Mouse (Mus musculus): Measurements from ENCODE around the gene Gm36864. TPM values are rescaled to one million over a fixed set of nuclear protein-coding genes. Genes with fewer than 3 reads are reported as not detected.

The Gm36864 gene
- polyA plus RNA-seq, 1 experiment: not detected

DNA sequence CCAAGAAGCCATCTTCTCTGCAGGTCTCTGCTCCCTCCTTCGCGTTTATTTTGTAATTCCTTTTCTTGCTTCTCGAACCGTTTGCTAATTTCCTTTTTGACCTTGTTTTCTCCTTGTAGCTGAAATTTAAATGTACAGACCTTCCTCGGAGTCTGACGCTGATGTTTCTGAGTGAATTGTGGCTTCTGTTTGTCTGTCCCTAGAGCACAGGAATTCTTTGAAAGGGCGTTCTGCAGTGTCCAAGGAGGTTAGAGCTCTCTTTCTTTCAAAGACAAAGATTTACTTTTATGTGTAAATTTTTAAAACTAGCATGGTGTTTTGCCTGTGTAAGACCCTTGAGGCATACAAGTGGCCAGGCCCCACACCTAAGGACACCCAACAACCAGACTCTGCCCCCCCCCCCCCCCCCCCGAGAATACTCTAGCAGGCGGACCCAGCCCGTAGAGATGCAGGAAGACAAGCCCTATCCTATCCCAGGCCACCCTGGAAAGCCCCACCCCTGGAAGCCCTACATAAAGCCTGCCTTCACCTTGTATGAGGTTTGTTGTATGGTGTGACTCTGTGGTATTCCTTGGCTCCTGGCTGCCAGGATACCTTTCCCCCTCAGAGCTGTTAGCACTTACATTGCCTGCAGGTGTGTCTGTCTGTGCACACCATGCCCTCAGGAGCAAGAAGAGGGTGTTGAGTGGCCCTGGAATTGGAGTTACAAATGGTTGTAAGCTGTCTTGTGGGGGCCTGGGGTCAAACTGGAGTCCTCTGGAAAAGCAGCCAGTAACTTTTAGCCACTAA, 40.7 kb downstream of the Gm36864 start:
- TF ChIP-seq POLR2A (IDR thresholded peaks at IDR 0.05; ENCODE audit: borderline replicate concordance, insufficient read depth, low read length): no peak
- H3K4me3 ChIP-seq (replicated peaks; ENCODE audit: insufficient read depth, low read depth, low read length): no peak overlapping the region
- H3K27ac ChIP-seq (ENCODE audit: insufficient read depth, low read length): no peak overlapping the region
- no peaks in the 10 kb centered on the region for H3K4me1 ChIP-seq (ENCODE audit: control insufficient read depth, insufficient read depth, low read length)
- WGBS: 71% methylated on average over 10 of the region's 10 CpGs
- H3K27me3 ChIP-seq (ENCODE audit: control insufficient read depth, insufficient read depth, low read length): no peaks in the 10 kb centered on the region
- no peak for DNase-seq

- WGBS: 45% methylated on average over 2 of the region's 2 CpGs
- Histone ChIP-seq H3K27ac (ENCODE audit: insufficient read depth, low read length) (no peak overlapping the region), H3K4me3 (replicated peaks; ENCODE audit: insufficient read depth, low read depth, low read length) (no peak overlapping the region), H3K27me3 (ENCODE audit: control insufficient read depth, insufficient read depth, low read length) (no peaks in the 10 kb centered on the region), H3K4me1 (ENCODE audit: control insufficient read depth, insufficient read depth, low read length) (no peaks in the 10 kb centered on the region)
- peak; percentile 64 to 74 for DNase-seq
- TF ChIP-seq POLR2A (IDR thresholded peaks at IDR 0.05; ENCODE audit: borderline replicate concordance, insufficient read depth, low read length): no peak
- peak; percentile 83 for TF ChIP-seq CTCF (IDR thresholded peaks at IDR 0.05; ENCODE audit: borderline replicate concordance, insufficient read depth, low read depth, low read length)
Observed at GRCm38 (mm10) chr7:44277250-44277622, 41.3 kb downstream of the Gm36864 start.

- H3K27ac ChIP-seq (ENCODE audit: insufficient read depth, low read length): no peak overlapping the region
- no peak for DNase-seq
Observed at GRCm38 (mm10) chr7:44280959-44281358, 45.0 kb downstream of the Gm36864 start.

GRCm38 (mm10) chr7:44281586-44281985, 45.6 kb downstream of the Gm36864 start:
- Histone ChIP-seq H3K27ac (ENCODE audit: insufficient read depth, low read length) (no peak overlapping the region), H3K4me3 (replicated peaks; ENCODE audit: insufficient read depth, low read depth, low read length) (no peak overlapping the region), H3K4me1 (ENCODE audit: control insufficient read depth, insufficient read depth, low read length) (no peaks in the 10 kb centered on the region), H3K27me3 (ENCODE audit: control insufficient read depth, insufficient read depth, low read length) (no peaks in the 10 kb centered on the region)
- DNase-seq: no peak
- 42% methylated on average over 7 of the region's 7 CpGs for WGBS
- no peak for TF ChIP-seq POLR2A (IDR thresholded peaks at IDR 0.05; ENCODE audit: borderline replicate concordance, insufficient read depth, low read length)
- no peak for TF ChIP-seq CTCF (IDR thresholded peaks at IDR 0.05; ENCODE audit: borderline replicate concordance, insufficient read depth, low read depth, low read length)

More at GRCm38 (mm10) chr7:44280959-44281358, 45.0 kb downstream of the Gm36864 start:
- Histone ChIP-seq H3K4me1 (ENCODE audit: control insufficient read depth, insufficient read depth, low read length) (no peaks in the 10 kb centered on the region), H3K4me3 (replicated peaks; ENCODE audit: insufficient read depth, low read depth, low read length) (no peak overlapping the region), H3K27me3 (ENCODE audit: control insufficient read depth, insufficient read depth, low read length) (no peaks in the 10 kb centered on the region)
- TF ChIP-seq CTCF (IDR thresholded peaks at IDR 0.05; ENCODE audit: borderline replicate concordance, insufficient read depth, low read depth, low read length) (no peak), POLR2A (IDR thresholded peaks at IDR 0.05; ENCODE audit: borderline replicate concordance, insufficient read depth, low read length) (no peak)
- WGBS: 65% methylated on average over 1 of the region's 1 CpGs

- H3K27ac ChIP-seq (ENCODE audit: insufficient read depth, low read length): no peak overlapping the region
- TF ChIP-seq POLR2A (IDR thresholded peaks at IDR 0.05; ENCODE audit: borderline replicate concordance, insufficient read depth, low read length): no peak
- no peaks in the 10 kb centered on the region for H3K27me3 ChIP-seq (ENCODE audit: control insufficient read depth, insufficient read depth, low read length)
- no peak for DNase-seq
- H3K4me3 ChIP-seq (replicated peaks; ENCODE audit: insufficient read depth, low read depth, low read length): no peak overlapping the region
- no peaks in the 10 kb centered on the region for H3K4me1 ChIP-seq (ENCODE audit: control insufficient read depth, insufficient read depth, low read length)
- WGBS: 80% methylated on average over 7 of the region's 7 CpGs
Observed at GRCm38 (mm10) chr7:44287760-44288159, 51.8 kb downstream of the Gm36864 start.

DNA sequence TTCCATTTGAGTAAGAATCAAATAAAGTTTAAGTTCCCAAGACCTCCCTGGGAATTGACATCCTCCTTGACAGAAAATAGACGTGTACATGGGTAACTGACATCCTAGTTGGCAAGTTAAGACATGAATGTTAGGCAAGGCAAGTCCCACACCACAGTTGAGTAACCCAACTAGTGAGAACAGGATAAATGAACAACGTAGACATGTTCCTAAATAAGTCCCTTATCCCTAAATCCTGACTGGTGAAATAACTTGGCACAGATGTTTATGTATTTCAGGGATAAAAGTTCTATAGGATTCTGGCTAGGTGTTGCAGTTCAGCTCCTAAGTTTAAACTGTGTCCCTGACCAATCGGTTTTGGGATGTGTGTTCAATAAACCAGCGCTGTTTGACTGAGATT, 55.0 kb downstream of the Gm36864 start:
- WGBS: 76% methylated on average over 4 of the region's 4 CpGs

DNA sequence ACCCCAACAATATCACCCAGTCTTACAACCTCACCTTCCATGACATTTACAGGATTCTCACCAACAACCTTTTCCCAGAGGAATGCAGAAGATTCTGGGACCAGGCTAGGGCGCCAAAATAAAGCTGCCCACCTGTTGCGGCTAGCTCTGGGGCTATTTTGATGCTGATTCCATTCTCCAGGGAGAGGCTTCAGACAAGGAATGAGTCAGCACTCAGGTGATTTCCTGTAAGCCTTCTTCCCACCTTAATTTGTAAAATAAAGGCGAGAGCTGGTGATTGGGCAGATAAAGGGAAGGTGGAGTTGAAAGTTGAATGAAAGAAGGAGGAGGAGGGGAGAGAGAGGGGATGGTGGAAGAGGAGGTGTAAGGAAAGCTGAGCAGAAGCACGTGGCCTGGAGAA, 55.4 kb downstream of the Gm36864 start:
- Histone ChIP-seq H3K27ac (ENCODE audit: insufficient read depth, low read length) (no peak overlapping the region), H3K4me3 (replicated peaks; ENCODE audit: insufficient read depth, low read depth, low read length) (no peak overlapping the region), H3K27me3 (ENCODE audit: control insufficient read depth, insufficient read depth, low read length) (no peaks in the 10 kb centered on the region), H3K4me1 (ENCODE audit: control insufficient read depth, insufficient read depth, low read length) (no peaks in the 10 kb centered on the region)
- 47% methylated on average over 4 of the region's 4 CpGs for WGBS
- no peak for DNase-seq
- TF ChIP-seq CTCF (IDR thresholded peaks at IDR 0.05; ENCODE audit: borderline replicate concordance, insufficient read depth, low read depth, low read length): no peak
- no peak for TF ChIP-seq POLR2A (IDR thresholded peaks at IDR 0.05; ENCODE audit: borderline replicate concordance, insufficient read depth, low read length)

More for the DNA sequence above, 55.0 kb downstream of the Gm36864 start:
- H3K27me3 ChIP-seq (ENCODE audit: control insufficient read depth, insufficient read depth, low read length): no peaks in the 10 kb centered on the region
- TF ChIP-seq CTCF (IDR thresholded peaks at IDR 0.05; ENCODE audit: borderline replicate concordance, insufficient read depth, low read depth, low read length): no peak
- TF ChIP-seq POLR2A (IDR thresholded peaks at IDR 0.05; ENCODE audit: borderline replicate concordance, insufficient read depth, low read length): no peak
- no peak overlapping the region for H3K27ac ChIP-seq (ENCODE audit: insufficient read depth, low read length)
- no peak for DNase-seq
- H3K4me3 ChIP-seq (replicated peaks; ENCODE audit: insufficient read depth, low read depth, low read length): no peak overlapping the region
- H3K4me1 ChIP-seq (ENCODE audit: control insufficient read depth, insufficient read depth, low read length): no peaks in the 10 kb centered on the region

Other genes starting within 250 kb of the Gm36864 start
- gene Klk1b11, start 240.3 kb upstream of the Gm36864 start, polyA plus RNA-seq (2012; rRNA removed): not detected in 2 replicates
- not detected in 2 replicates for gene Klk1b26, start 224.0 kb upstream of the Gm36864 start, polyA plus RNA-seq (2012; rRNA removed)
- 0.38 and 0.51 TPM in 2 replicates for gene Klk1b27, start 183.9 kb upstream of the Gm36864 start, polyA plus RNA-seq (2012; rRNA removed)
- gene Klk1b21, start 133.8 kb upstream of the Gm36864 start, polyA plus RNA-seq (2012; rRNA removed): not detected in 2 replicates
- gene Klk1b22, start 123.5 kb upstream of the Gm36864 start, polyA plus RNA-seq (2012; rRNA removed): not detected in 2 replicates
- gene Klk1b16, start 99.4 kb upstream of the Gm36864 start, polyA plus RNA-seq (2012; rRNA removed): not detected in 2 replicates
- gene Klk1b24, start 47.9 kb upstream of the Gm36864 start, polyA plus RNA-seq (2012; rRNA removed): 0.29 and 0.38 TPM in 2 replicates
- gene Klk1b3, start 38.0 kb upstream of the Gm36864 start, polyA plus RNA-seq (2012; rRNA removed): not detected in 2 replicates
- not detected in 2 replicates for gene Klk1b4, start 28.7 kb upstream of the Gm36864 start, polyA plus RNA-seq (2012; rRNA removed)
- not detected in 2 replicates for gene Klk1b5, start 20.2 kb upstream of the Gm36864 start, polyA plus RNA-seq (2012; rRNA removed)
- 0.20 and 0.36 TPM in 2 replicates for gene Klk1, start 10.8 kb upstream of the Gm36864 start, polyA plus RNA-seq (2012; rRNA removed)
- gene 1700028J19Rik, start 10.5 kb downstream of the Gm36864 start, polyA plus RNA-seq (2012; rRNA removed): 2.2 and 2.9 TPM in 2 replicates
- 98.8 and 111 TPM in 2 replicates for gene 2410002F23Rik, start 10.5 kb downstream of the Gm36864 start, polyA plus RNA-seq (2012; rRNA removed)
- not detected in 2 replicates for gene Acp4, start 21.2 kb downstream of the Gm36864 start, polyA plus RNA-seq (2012; rRNA removed)
- not detected in 2 replicates for gene Gm15517, start 25.3 kb downstream of the Gm36864 start, polyA plus RNA-seq (2012; rRNA removed)
- 2.4 and 3.0 TPM in 2 replicates for gene Clec11a, start 70.7 kb downstream of the Gm36864 start, polyA plus RNA-seq (2012; rRNA removed)
- gene Shank1, start 74.1 kb downstream of the Gm36864 start, polyA plus RNA-seq (2012; rRNA removed): 51.4 and 60.7 TPM in 2 replicates
- 125 and 130 TPM in 2 replicates for gene Syt3, start 147.9 kb downstream of the Gm36864 start, polyA plus RNA-seq (2012; rRNA removed)
- 3.1 and 3.8 TPM in 2 replicates for gene 1700008O03Rik, start 149.6 kb downstream of the Gm36864 start, polyA plus RNA-seq (2012; rRNA removed)
- gene Lrrc4b, start 192.8 kb downstream of the Gm36864 start, polyA plus RNA-seq (2012; rRNA removed): 190 and 214 TPM in 2 replicates
- 9.3 and 10.2 TPM in 2 replicates for gene Aspdh, start 229.2 kb downstream of the Gm36864 start, polyA plus RNA-seq (2012; rRNA removed)
- gene Josd2, start 231.8 kb downstream of the Gm36864 start, polyA plus RNA-seq (2012; rRNA removed): 273 and 294 TPM in 2 replicates

Data from cerebellum, adult 2 months (tissue).